Mouse (Mus musculus) thymus, postnatal 25 days (tissue): ENCODE results near the gene Gm960.
"Not testable (repeated sequence)": the region's sequence is repeated elsewhere in the genome, so short reads cannot be mapped to it uniquely, and the experiment has no call there.

Source experiments
- DNase-seq: peaks from one replicate; pipeline ENCODE4 v3.0.0; 2022

Gene Gm960

DNA sequence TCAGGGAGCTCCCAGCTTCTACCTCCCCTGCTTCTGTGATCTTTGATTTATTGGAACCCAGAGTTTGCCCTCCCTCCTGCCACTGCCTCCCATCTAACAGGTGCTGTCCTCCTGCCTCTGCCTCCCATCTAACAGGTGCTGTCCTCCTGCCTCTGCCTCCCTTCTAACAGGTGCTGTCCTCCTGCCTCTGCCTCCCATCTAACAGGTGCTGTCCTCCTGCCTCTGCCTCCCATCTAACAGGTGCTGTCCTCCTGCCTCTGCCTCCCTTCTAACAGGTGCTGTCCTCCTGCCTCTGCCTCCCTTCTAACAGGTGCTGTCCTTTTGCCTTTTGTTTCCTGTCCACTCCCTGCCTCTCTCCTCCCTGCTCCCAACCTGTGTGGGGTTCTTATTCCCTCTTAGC is 111.7 kb downstream of the Gm960 start:
- not testable (repeated sequence) for DNase-seq

DNA sequence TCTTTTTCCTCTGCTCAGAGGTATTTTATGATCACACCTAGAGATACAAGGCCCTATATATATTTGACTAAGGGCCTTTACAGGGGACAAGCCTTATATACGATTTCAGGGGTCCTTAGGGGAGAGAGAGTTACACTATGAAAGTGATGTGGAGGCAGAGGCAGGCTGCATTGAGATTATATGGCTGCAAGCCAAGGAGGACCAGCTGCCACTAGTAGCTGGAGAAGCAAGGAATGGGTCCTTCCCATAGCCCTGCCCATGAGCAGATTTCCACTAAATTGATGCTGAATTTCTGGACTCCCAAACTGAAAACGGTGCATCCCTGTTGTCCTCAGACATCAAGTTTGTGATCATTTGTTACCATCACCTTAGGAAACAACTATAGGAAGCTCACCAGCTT is 114.6 kb downstream of the Gm960 start:
- no peak for DNase-seq

DNA sequence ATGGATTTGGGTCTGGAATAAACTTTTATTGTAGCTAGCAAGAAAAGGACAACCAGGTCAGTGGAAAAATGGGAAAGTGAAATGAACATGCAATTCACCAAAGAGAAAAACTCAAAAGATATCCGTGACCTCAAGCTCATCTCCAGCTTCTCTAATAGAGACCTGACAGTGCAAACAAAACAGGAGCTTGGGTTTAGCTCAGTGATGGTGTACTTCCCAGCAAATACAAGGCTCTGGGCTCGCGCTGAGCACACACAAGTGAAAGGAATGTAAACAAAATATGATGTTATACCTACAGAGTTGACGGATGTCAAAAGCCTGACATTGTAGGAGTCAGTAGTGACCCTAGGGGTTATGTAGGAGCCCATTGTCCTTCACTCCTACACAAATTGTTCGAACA is 119.2 kb downstream of the Gm960 start:
- DNase-seq, result no peak

DNA sequence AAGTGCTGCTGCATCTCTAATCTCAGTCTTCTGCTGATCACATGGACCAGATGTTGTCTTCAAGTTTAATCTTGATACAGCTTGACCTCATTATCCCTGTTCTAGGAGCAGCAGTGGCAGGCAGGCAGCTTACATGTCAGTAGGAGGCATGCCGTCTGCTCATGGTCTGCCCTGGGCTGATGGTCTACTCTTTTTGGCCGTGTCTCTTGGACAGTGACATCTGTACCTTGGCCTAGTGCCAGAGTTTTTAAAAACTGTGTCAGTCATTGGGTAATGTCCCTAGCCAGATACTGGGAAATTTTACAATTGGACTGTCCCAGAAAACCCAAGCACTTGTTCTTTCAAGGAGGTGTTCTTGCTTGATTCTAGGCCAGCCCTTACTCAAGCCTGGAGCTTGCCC is 119.7 kb downstream of the Gm960 start:
- DNase-seq, result no peak
